Mouse (Mus musculus): ENCODE results near the gene Tcf3. TPM values are rescaled to one million over a fixed set of nuclear protein-coding genes. Genes with fewer than 3 reads are reported as not detected.
A peak's percentile ranks its signal among the peaks of the same experiment; 100 is the strongest.

Gene Tcf3
- total RNA-seq, 1 experiment: 90.9 TPM

- no peak for TF ChIP-seq HCFC1 (IDR thresholded peaks at IDR 0.05; ENCODE audit: borderline replicate concordance, insufficient read depth, low read length)
- TF ChIP-seq ZC3H11A (IDR thresholded peaks at IDR 0.05; ENCODE audit: borderline replicate concordance, low read depth, low read length): no peak
- TF ChIP-seq MAFK (IDR thresholded peaks at IDR 0.05; ENCODE audit: insufficient read depth, low read depth, low read length): no peak
- no peak for TF ChIP-seq CHD2 (IDR thresholded peaks at IDR 0.05; ENCODE audit: low read depth, low read length)
- Histone ChIP-seq H3K4me1 (ENCODE audit: control insufficient read depth in 2 of 2, insufficient read depth in 2 of 2, low read length in 2 of 2, poor library complexity in 1 of 2) (peaks cover 1 to 11% of the 10 kb centered on the region in 2 experiments; a peak in 1 of 4 replicates), H3K9ac (ENCODE audit: insufficient read depth, low read depth, low read length, poor library complexity, severe bottlenecking) (no peak overlapping the region), H3K36me3 (ENCODE audit: control insufficient read depth, insufficient read depth, low read length, poor library complexity, severe bottlenecking) (no peaks in the 10 kb centered on the region), H3K27ac (ENCODE audit: insufficient read depth, low read depth, low read length, poor library complexity, severe bottlenecking) (no peak overlapping the region), H3K4me3 (ENCODE audit: insufficient read depth in 1 of 2, low read depth in 1 of 2, low read length in 2 of 2, poor library complexity in 1 of 2, severe bottlenecking in 1 of 2) (no peak overlapping the region), H3K9me3 (ENCODE audit: control insufficient read depth, insufficient read depth, low read depth, low read length) (no peaks in the 10 kb centered on the region)
- no peak for DNase-seq (ENCODE audit: low read depth, low spot score)
- in situ Hi-C loops (cut with MboI; ENCODE audit: low sequenced_read_pairs in 2 of 2, unreplicated experiment in 2 of 2): no loop called here
Observed at GRCm38 (mm10) chr10:80465066-80465465, 31.6 kb upstream of the Tcf3 start.

- DNase-seq (ENCODE audit: low read depth, low spot score): no peak
- peaks cover under 1 to 14% of the 10 kb centered on the region in 2 experiments; a peak in 1 of 4 replicates for H3K4me1 ChIP-seq (ENCODE audit: control insufficient read depth in 2 of 2, insufficient read depth in 2 of 2, low read length in 2 of 2, poor library complexity in 1 of 2)
- TF ChIP-seq ZC3H11A (IDR thresholded peaks at IDR 0.05; ENCODE audit: borderline replicate concordance, low read depth, low read length) (no peak), CHD2 (IDR thresholded peaks at IDR 0.05; ENCODE audit: low read depth, low read length) (no peak), ZNF384 (IDR thresholded peaks at IDR 0.05; ENCODE audit: low read depth, low read length) (no peak), HCFC1 (IDR thresholded peaks at IDR 0.05; ENCODE audit: borderline replicate concordance, insufficient read depth, low read length) (no peak), MAFK (IDR thresholded peaks at IDR 0.05; ENCODE audit: insufficient read depth, low read depth, low read length) (no peak)
- H3K9ac ChIP-seq (ENCODE audit: insufficient read depth, low read depth, low read length, poor library complexity, severe bottlenecking): peak overlapping the region; percentile 36; the same call in 1 of the 2 replicates
- no peak overlapping the region for H3K27ac ChIP-seq (ENCODE audit: insufficient read depth, low read depth, low read length, poor library complexity, severe bottlenecking)
- peak overlapping the region; percentile 16 to 36; a peak in 3 of 4 replicates for H3K4me3 ChIP-seq (ENCODE audit: insufficient read depth in 1 of 2, low read depth in 1 of 2, low read length in 2 of 2, poor library complexity in 1 of 2, severe bottlenecking in 1 of 2)
- no peaks in the 10 kb centered on the region for H3K9me3 ChIP-seq (ENCODE audit: control insufficient read depth, insufficient read depth, low read depth, low read length)
- no peaks in the 10 kb centered on the region for H3K36me3 ChIP-seq (ENCODE audit: control insufficient read depth, insufficient read depth, low read length, poor library complexity, severe bottlenecking)
- in situ Hi-C loops (cut with MboI; ENCODE audit: low sequenced_read_pairs in 2 of 2, unreplicated experiment in 2 of 2): no loop called here
Observed at GRCm38 (mm10) chr10:80464381-80465035, 31.1 kb upstream of the Tcf3 start.

GRCm38 (mm10) chr10:80461346-80461745 lies 27.9 kb upstream of the Tcf3 start:
- H3K4me1 ChIP-seq (ENCODE audit: control insufficient read depth in 2 of 2, insufficient read depth in 2 of 2, low read length in 2 of 2, poor library complexity in 1 of 2): peaks cover 0 to 16% of the 10 kb centered on the region in 2 experiments; a peak in 1 of 4 replicates
- no peak overlapping the region for H3K27ac ChIP-seq (ENCODE audit: insufficient read depth, low read depth, low read length, poor library complexity, severe bottlenecking)
- DNase-seq (ENCODE audit: low read depth, low spot score): no peak
- no peak overlapping the region for H3K4me3 ChIP-seq (ENCODE audit: insufficient read depth in 1 of 2, low read depth in 1 of 2, low read length in 2 of 2, poor library complexity in 1 of 2, severe bottlenecking in 1 of 2)
- H3K36me3 ChIP-seq (ENCODE audit: control insufficient read depth, insufficient read depth, low read length, poor library complexity, severe bottlenecking): no peaks in the 10 kb centered on the region
- in situ Hi-C loops (cut with MboI; ENCODE audit: low sequenced_read_pairs in 2 of 2, unreplicated experiment in 2 of 2): no loop called here
- H3K9ac ChIP-seq (ENCODE audit: insufficient read depth, low read depth, low read length, poor library complexity, severe bottlenecking): no peak overlapping the region
- TF ChIP-seq CHD2 (IDR thresholded peaks at IDR 0.05; ENCODE audit: low read depth, low read length) (no peak), ZNF384 (IDR thresholded peaks at IDR 0.05; ENCODE audit: low read depth, low read length) (no peak), ZC3H11A (IDR thresholded peaks at IDR 0.05; ENCODE audit: borderline replicate concordance, low read depth, low read length) (no peak), MAFK (IDR thresholded peaks at IDR 0.05; ENCODE audit: insufficient read depth, low read depth, low read length) (no peak), HCFC1 (IDR thresholded peaks at IDR 0.05; ENCODE audit: borderline replicate concordance, insufficient read depth, low read length) (no peak)
- no peaks in the 10 kb centered on the region for H3K9me3 ChIP-seq (ENCODE audit: control insufficient read depth, insufficient read depth, low read depth, low read length)

GRCm38 (mm10) chr10:80460324-80460723 lies 26.9 kb upstream of the Tcf3 start:
- in situ Hi-C loops (cut with MboI; ENCODE audit: low sequenced_read_pairs in 2 of 2, unreplicated experiment in 2 of 2): no loop called here
- Histone ChIP-seq H3K36me3 (ENCODE audit: control insufficient read depth, insufficient read depth, low read length, poor library complexity, severe bottlenecking) (no peaks in the 10 kb centered on the region), H3K9me3 (ENCODE audit: control insufficient read depth, insufficient read depth, low read depth, low read length) (no peaks in the 10 kb centered on the region), H3K4me3 (ENCODE audit: insufficient read depth in 1 of 2, low read depth in 1 of 2, low read length in 2 of 2, poor library complexity in 1 of 2, severe bottlenecking in 1 of 2) (no peak overlapping the region), H3K9ac (ENCODE audit: insufficient read depth, low read depth, low read length, poor library complexity, severe bottlenecking) (no peak overlapping the region), H3K27ac (ENCODE audit: insufficient read depth, low read depth, low read length, poor library complexity, severe bottlenecking) (no peak overlapping the region), H3K4me1 (ENCODE audit: control insufficient read depth in 2 of 2, insufficient read depth in 2 of 2, low read length in 2 of 2, poor library complexity in 1 of 2) (peaks cover 0 to 16% of the 10 kb centered on the region in 2 experiments; a peak in 1 of 4 replicates)
- no peak for DNase-seq (ENCODE audit: low read depth, low spot score)
- TF ChIP-seq HCFC1 (IDR thresholded peaks at IDR 0.05; ENCODE audit: borderline replicate concordance, insufficient read depth, low read length): no peak
- no peak for TF ChIP-seq ZNF384 (IDR thresholded peaks at IDR 0.05; ENCODE audit: low read depth, low read length)
- TF ChIP-seq CHD2 (IDR thresholded peaks at IDR 0.05; ENCODE audit: low read depth, low read length): no peak
- no peak for TF ChIP-seq ZC3H11A (IDR thresholded peaks at IDR 0.05; ENCODE audit: borderline replicate concordance, low read depth, low read length)
- TF ChIP-seq MAFK (IDR thresholded peaks at IDR 0.05; ENCODE audit: insufficient read depth, low read depth, low read length): peak; percentile 98
